Mouse (Mus musculus): Measurements from ENCODE around the gene E430018J23Rik.

- TF ChIP-seq CTCF (IDR thresholded peaks at IDR 0.05; ENCODE audit: control insufficient read depth, insufficient read depth, low read length) (no peak), POLR2A (IDR thresholded peaks at IDR 0.05; ENCODE audit: borderline replicate concordance, control insufficient read depth, low read depth, low read length) (no peak)
Observed at GRCm38 (mm10) chr7:127391538-127391937, 1.9 kb downstream of the E430018J23Rik start.

All from bone marrow, adult 2 months (tissue).